Mouse (Mus musculus): Measurements from ENCODE around the gene Cyp27a1.

DNA sequence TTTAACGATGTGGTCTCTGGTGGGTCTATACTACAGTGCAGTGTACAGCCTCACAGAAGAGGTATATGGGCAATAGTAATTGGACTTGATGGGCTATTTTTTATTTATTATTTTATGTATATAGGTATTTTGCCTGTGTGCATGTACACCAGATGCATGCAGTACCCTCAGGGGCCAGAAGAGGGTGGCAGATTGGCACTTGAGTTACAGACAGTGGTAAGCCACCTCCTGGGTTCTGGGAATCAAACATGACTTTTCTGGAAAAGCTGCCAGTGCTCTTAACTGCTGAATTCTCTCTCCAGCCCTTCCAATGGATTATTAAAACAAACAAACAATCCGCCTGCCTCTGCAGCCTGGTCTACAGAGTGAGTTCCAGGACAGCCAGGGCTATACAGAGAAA is 10.4 kb downstream of the Cyp27a1 start:
- TF ChIP-seq GATA1 (IDR thresholded peaks at IDR 0.05; ENCODE audit: low read length) (no peak), TAL1 (IDR thresholded peaks at IDR 0.05; ENCODE audit: low read length) (no peak)
